Mouse (Mus musculus) hindbrain, postnatal 0 days (tissue): Measurements from ENCODE around the gene Slc25a34. TPM values are rescaled to one million over a fixed set of nuclear protein-coding genes. Genes with fewer than 3 reads are reported as not detected.
A peak's percentile ranks its signal among the peaks of the same experiment; 100 is the strongest.

Experiments used
- ATAC-seq: fragments of 200-750 bp; cut with Nextera tagmentation; 2 replicates; pipeline ENCODE4 v1.8.0; 2017; ENCODE audit warnings: mild to moderate bottlenecking, moderate TSS enrichment, moderate library complexity
- DNase-seq: peaks from one replicate; pipeline ENCODE4 v3.0.0-alpha.2; 2015; ENCODE audit warnings: low spot score
- H3K27ac ChIP-seq: fragments of 300-500 bp; sonication (generic); 2 replicates; pipeline ENCODE4 v1.5.1; 2014; ENCODE audit warnings: mild to moderate bottlenecking
- H3K27me3 ChIP-seq: fragments of 300-500 bp; sonication (generic); 2 replicates; pipeline ENCODE4 v1.6.1; 2014; ENCODE audit warnings: low read length, mixed read lengths; ENCODE audit not compliant: insufficient read depth
- H3K36me3 ChIP-seq: fragments of 300-500 bp; sonication (generic); 2 replicates; pipeline ENCODE4 v1.6.1; 2014; ENCODE audit warnings: low read length, mixed read lengths; ENCODE audit not compliant: insufficient read depth
- H3K4me1 ChIP-seq: fragments of 300-500 bp; sonication (generic); 2 replicates; pipeline ENCODE4 v1.6.1; 2014; ENCODE audit warnings: antibody characterized with exemption, low read length, mixed read lengths; ENCODE audit not compliant: insufficient read depth
- H3K4me2 ChIP-seq: fragments of 300-500 bp; sonication (generic); 2 replicates; pipeline ENCODE4 v1.6.1; 2014; ENCODE audit warnings: low read depth, mild to moderate bottlenecking, low read length, moderate library complexity, mixed read lengths
- H3K4me3 ChIP-seq: fragments of 300-500 bp; sonication (generic); 2 replicates; pipeline ENCODE4 v1.5.1; 2014; ENCODE audit warnings: low read length
- H3K9ac ChIP-seq: fragments of 300-500 bp; sonication (generic); replicated peaks from 2 replicates; pipeline ENCODE4 v1.6.1; 2014; ENCODE audit warnings: mild to moderate bottlenecking, low read length, moderate library complexity, mixed read lengths
- H3K9me3 ChIP-seq: fragments of 300-500 bp; sonication (generic); 2 replicates; pipeline ENCODE4 v1.6.1; 2016; ENCODE audit warnings: low read length, mixed read lengths
- CTCF ChIP-seq: IDR thresholded peaks from 2 replicates; pipeline ENCODE4 v1.5.1; 2016; ENCODE audit warnings: antibody characterized with exemption, control low read depth, low read depth
- WGBS: fragments of 180-500 bp; shearing (Covaris S2); extraction: QIAGEN DNeasy Blood & Tissue Kit; methylation state at CpG from one replicate; pipeline ENCODE4 v1.1.7; 2014; 5-methylcytosine and 5-hydroxymethylcytosine counted together
- polyA plus RNA-seq: library from polyadenylated mRNA; unstranded; fragments of >200 nt; fragmentation: Nextera tagmentation; extraction: Ambion mirVana; gene quantifications from 2 replicates; pipeline ENCODE4 v1.2.1, GENCODE M21; 2015
- total RNA-seq: library from RNA; depleted of rRNA; stranded (reverse); fragments of >200 nt; gene quantifications from 2 replicates; pipeline ENCODE4 v1.2.3, GENCODE M21; 2014

Slc25a34 gene
- total and polyA plus RNA-seq, 2 experiments from 2014 or later, result 3.6 to 18.1 TPM

- ATAC-seq, result no peak
Observed at GRCm38 (mm10) chr4:141601148-141601862, 22.3 kb downstream of the Slc25a34 start.

GRCm38 (mm10) chr4:141600364-141600763, 23.3 kb downstream of the Slc25a34 start:
- H3K4me3 ChIP-seq, result no peak overlapping the region
- H3K9me3 ChIP-seq, result no peaks in the 10 kb centered on the region
- H3K4me2 ChIP-seq, result peak overlapping the region; percentile 68; the same call in 1 of the 2 replicates
- H3K36me3 ChIP-seq, result no peaks in the 10 kb centered on the region
- ATAC-seq, result no peak
- WGBS, result 30% methylated on average over 6 of the region's 6 CpGs
- no peaks in the 10 kb centered on the region for H3K4me1 ChIP-seq
- no peak for TF ChIP-seq CTCF
- no peaks in the 10 kb centered on the region for H3K27me3 ChIP-seq
- no peak for DNase-seq
- H3K27ac ChIP-seq, result peak overlapping the region; percentile 18; the same call in 1 of the 2 replicates
- no peak overlapping the region for H3K9ac ChIP-seq

More at GRCm38 (mm10) chr4:141601148-141601862, 22.3 kb downstream of the Slc25a34 start:
- H3K4me1 ChIP-seq, result no peaks in the 10 kb centered on the region
- no peak; the same call in 1 of the 2 replicates for TF ChIP-seq CTCF
- no peak overlapping the region for H3K27ac ChIP-seq
- no peaks in the 10 kb centered on the region for H3K27me3 ChIP-seq
- 68% methylated on average over 12 of the region's 12 CpGs for WGBS
- H3K4me3 ChIP-seq, result no peak overlapping the region
- H3K36me3 ChIP-seq, result no peaks in the 10 kb centered on the region
- H3K9ac ChIP-seq, result no peak overlapping the region
- no peaks in the 10 kb centered on the region for H3K9me3 ChIP-seq
- no peak for DNase-seq
- H3K4me2 ChIP-seq, result no peak overlapping the region

- peak; percentile 54 for DNase-seq
- peak; percentile 42; the same call in 1 of the 2 replicates for ATAC-seq
Observed at GRCm38 (mm10) chr4:141599251-141600141, 24.1 kb downstream of the Slc25a34 start.

GRCm38 (mm10) chr4:141598894-141599250, 24.7 kb downstream of the Slc25a34 start:
- peak overlapping the region; percentile 50 for H3K4me3 ChIP-seq
- peak overlapping the region; percentile 68 for H3K4me2 ChIP-seq
- H3K36me3 ChIP-seq, result no peaks in the 10 kb centered on the region
- DNase-seq, result no peak
- no peaks in the 10 kb centered on the region for H3K9me3 ChIP-seq
- no peaks in the 10 kb centered on the region for H3K27me3 ChIP-seq
- 4% methylated on average over 9 of the region's 9 CpGs for WGBS
- no peak overlapping the region; the same call in 1 of the 2 replicates for H3K27ac ChIP-seq
- no peak for ATAC-seq
- H3K4me1 ChIP-seq, result no peaks in the 10 kb centered on the region
- TF ChIP-seq CTCF, result no peak
- peak overlapping the region; percentile 68 for H3K9ac ChIP-seq

More at GRCm38 (mm10) chr4:141599251-141600141, 24.1 kb downstream of the Slc25a34 start:
- peak overlapping the region; percentile 18; the same call in 1 of the 2 replicates for H3K27ac ChIP-seq
- no peaks in the 10 kb centered on the region for H3K27me3 ChIP-seq
- H3K4me1 ChIP-seq, result no peaks in the 10 kb centered on the region
- H3K4me2 ChIP-seq, result peak overlapping the region; percentile 68
- no peaks in the 10 kb centered on the region for H3K9me3 ChIP-seq
- H3K4me3 ChIP-seq, result peak overlapping the region; percentile 50
- H3K9ac ChIP-seq, result peak overlapping the region; percentile 68
- 1% methylated on average over 50 of the region's 57 CpGs for WGBS
- H3K36me3 ChIP-seq, result no peaks in the 10 kb centered on the region
- TF ChIP-seq CTCF, result no peak

GRCm38 (mm10) chr4:141598199-141598893, 25.3 kb downstream of the Slc25a34 start:
- H3K4me1 ChIP-seq, result no peaks in the 10 kb centered on the region
- H3K27me3 ChIP-seq, result no peaks in the 10 kb centered on the region
- DNase-seq (no peak), ATAC-seq (no peak)
- peak overlapping the region; percentile 68; the same call in 1 of the 2 replicates for H3K9ac ChIP-seq
- H3K9me3 ChIP-seq, result no peaks in the 10 kb centered on the region
- no peak overlapping the region; the same call in 1 of the 2 replicates for H3K27ac ChIP-seq
- TF ChIP-seq CTCF, result no peak
- H3K4me2 ChIP-seq, result peak overlapping the region; percentile 68
- peak overlapping the region; percentile 50 for H3K4me3 ChIP-seq
- WGBS, result 3% methylated on average over 19 of the region's 19 CpGs
- H3K36me3 ChIP-seq, result no peaks in the 10 kb centered on the region

- no peak overlapping the region for H3K27ac ChIP-seq
- no peaks in the 10 kb centered on the region for H3K4me1 ChIP-seq
- H3K27me3 ChIP-seq, result no peaks in the 10 kb centered on the region
- no peaks in the 10 kb centered on the region for H3K36me3 ChIP-seq
- H3K4me3 ChIP-seq, result no peak overlapping the region
- ATAC-seq (no peak), DNase-seq (no peak)
- no peak overlapping the region for H3K4me2 ChIP-seq
- TF ChIP-seq CTCF, result no peak
- no peak overlapping the region for H3K9ac ChIP-seq
- no peaks in the 10 kb centered on the region for H3K9me3 ChIP-seq
- 88% methylated on average over 8 of the region's 8 CpGs for WGBS
Observed at GRCm38 (mm10) chr4:141596700-141597328, 26.8 kb downstream of the Slc25a34 start.
